Mouse (Mus musculus) c-Kit-positive CD71-positive TER-119-positive erythroid progenitor cells, embryonic 14.5 days (primary cell): ENCODE results near the gene Ankrd12.
"Not testable (repeated sequence)": the region's sequence is repeated elsewhere in the genome, so short reads cannot be mapped to it uniquely, and the experiment has no call there.

Source experiments
- DNase-seq: peaks from one replicate; pipeline ENCODE4 v3.0.0-alpha.2; 2013; ENCODE audit warnings: low spot score

Gene Ankrd12

GRCm38 (mm10) chr17:66084486-66084885 lies 7.6 kb upstream of the Ankrd12 start:
- DNase-seq = no peak

DNA sequence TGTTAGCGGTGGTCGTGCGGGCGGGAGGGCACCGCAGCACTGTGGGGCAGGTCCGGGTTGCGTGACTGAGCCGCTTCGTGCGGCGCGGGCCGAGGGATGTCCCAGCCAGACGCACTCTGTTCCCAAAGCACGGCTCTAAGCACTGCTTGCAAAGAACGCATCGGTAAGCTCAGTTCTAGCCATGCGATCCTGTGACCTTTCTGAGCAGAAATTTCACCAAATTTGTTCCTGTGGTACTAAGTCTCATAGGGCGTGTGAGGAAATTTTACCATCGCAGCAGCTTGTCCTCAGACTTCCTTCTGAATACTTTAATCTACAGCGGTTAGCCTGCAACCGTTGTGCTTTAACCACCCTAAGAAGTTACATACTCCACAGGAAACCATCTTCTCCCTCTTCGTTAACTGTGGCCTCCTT lies 555 bp upstream of the Ankrd12 start:
- peak; percentile 15 for DNase-seq

- DNase-seq = peak; percentile 24
Observed at GRCm38 (mm10) chr17:66076174-66076927, 538 bp downstream of the Ankrd12 start.

DNA sequence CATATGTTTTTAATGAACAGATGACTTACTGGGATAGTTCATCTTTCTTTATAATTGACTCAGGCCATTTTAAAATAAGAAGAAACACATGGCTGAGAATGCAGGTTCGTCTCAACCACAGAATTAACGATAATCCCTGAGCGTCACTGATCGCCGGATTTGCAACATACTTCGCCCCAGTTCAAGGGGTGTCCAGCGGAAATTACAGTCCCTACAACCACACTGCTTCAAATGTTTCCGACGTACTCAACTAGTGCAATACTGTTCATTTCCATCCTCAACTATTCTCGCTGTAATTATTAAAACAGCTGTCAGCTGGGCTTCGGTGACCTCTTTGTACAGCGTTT lies 1.1 kb downstream of the Ankrd12 start:
- DNase-seq = peak; percentile 26

DNA sequence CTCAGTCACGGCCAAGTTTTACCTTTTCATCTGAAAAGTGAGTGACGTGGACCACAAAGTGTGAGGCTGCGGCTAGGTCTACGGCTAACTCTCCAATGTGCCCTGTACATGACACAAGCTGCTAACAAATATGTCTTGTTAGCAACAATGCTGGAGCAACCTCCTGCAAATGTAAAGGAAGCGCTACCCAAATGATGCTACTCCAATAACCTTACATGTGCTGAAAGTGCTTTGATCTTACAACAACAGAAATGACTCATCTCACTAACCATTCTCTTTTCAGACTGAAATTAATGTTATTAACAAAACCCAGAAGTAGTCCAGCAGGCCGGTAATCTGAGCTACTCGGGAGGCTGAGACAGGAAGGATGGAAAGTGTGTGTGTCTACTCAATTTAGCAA lies 2.9 kb downstream of the Ankrd12 start:
- no peak for DNase-seq

DNA sequence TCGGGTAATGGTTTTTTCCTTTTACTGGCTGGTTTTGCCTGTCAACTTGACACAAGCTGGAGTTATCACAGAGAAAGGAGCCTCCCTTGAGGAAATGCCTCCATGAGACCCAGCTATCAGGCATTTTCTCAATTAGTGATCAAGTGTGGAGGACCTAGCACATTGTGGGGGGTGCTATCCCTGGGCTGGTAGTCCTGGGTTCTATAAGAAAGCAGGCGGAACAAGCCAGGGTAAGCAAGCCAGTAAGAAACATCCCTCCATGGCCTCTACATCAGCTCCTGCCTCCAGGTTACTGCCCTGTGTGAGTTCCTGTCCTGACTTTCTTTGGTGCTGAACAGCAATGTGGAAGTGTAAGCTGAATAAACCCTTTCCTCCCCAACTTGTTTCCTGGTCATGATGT lies 7.9 kb downstream of the Ankrd12 start:
- DNase-seq = not testable (repeated sequence)

DNA sequence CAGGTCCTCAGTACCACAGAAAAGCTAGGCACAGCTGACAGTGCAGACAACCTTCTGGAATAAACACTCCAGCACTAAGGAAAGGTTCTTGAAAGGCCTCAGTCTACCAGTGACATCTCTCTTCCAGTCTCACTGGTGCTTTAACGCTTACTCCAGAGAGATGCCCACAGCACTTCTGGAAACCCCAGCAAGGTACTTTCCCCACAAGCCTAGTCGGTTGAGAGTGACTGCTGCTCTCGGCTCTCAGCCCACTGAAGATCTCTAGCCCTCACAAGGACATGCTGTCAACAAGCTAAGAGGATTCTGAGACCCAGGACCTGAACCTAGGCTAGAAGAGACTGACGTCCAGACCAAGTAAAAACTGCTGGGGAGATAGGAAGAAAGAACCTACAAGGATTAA lies 11.8 kb downstream of the Ankrd12 start:
- no peak for DNase-seq

GRCm38 (mm10) chr17:66061241-66061938 lies 15.5 kb downstream of the Ankrd12 start:
- DNase-seq = no peak

GRCm38 (mm10) chr17:66058160-66058559 lies 18.7 kb downstream of the Ankrd12 start:
- DNase-seq = no peak

DNA sequence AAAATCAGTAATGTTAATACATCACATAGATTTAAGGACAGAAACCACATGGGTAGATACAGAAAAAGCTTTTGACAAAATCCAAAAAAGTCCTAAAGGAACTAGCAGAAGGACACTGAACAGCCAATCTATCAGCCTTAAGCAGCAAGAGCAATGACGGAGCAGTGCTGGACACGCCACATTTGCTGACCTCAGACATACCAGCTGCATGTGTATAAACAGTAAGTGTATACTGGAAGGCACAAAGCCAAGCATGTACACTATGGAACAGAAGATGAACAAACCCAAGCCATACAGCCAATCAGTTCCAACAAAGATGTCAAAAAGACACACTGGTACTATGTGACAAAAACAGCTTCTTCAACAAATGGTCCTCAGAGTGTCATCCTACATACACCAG lies 19.7 kb downstream of the Ankrd12 start:
- DNase-seq = no peak

DNA sequence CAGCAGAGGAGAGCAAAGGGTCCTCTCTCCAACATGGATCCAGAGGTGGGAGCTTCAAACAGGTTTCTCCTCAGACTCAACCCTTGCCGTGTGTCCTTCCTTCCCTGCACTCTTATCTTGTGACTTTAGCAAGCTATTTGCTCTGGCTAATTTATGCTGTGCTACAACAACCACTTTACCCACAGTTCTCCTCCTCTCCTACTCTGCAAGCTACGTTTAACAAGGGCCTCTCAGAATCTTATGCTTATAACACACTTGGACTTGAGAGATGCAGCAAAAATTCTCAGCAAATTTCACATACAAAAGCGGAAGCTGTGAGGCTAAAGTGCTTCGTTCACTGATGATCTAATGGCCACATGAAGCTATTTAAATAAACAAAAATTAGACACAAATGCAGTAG lies 23.5 kb downstream of the Ankrd12 start:
- DNase-seq = no peak

DNA sequence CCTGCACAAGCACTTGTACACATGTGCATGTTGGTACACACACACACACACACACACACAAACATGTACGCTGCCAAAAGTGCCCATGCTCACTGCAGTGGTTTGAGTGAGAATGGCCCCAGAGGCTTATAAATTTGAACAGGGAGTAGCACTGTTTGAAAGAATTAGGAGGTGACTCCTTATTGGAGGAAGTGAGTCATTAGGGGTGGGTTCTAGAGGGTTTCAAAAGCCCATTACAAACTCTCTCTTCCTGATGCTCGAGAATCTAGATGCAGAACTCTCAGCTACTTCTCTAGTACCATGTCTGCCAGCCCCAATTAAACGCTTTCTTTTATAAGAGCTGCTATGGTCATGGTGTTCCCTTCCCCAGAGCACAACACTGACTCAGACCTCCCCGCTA lies 28.1 kb downstream of the Ankrd12 start:
- DNase-seq = no peak

- no peak for DNase-seq
Observed at GRCm38 (mm10) chr17:66048199-66048598, 28.7 kb downstream of the Ankrd12 start.

DNA sequence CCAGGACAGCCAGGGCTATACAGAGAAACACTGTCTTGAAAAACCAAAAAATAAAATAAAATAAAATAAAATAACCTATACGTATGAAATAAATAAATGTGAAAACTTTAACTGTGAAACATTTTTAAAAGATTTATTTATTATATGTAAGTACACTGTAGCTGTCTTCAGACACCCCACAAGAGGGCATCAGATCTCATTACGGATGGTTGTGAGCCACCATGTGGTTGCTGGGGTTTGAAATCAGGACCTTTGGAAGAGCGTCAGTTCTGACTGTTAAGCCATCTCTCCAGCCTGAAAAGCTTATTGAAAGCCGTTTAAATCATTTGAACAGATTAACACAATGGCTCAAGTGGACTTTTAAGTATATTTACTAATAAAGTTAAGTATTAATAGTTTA lies 33.2 kb downstream of the Ankrd12 start:
- DNase-seq = not testable (repeated sequence)

DNA sequence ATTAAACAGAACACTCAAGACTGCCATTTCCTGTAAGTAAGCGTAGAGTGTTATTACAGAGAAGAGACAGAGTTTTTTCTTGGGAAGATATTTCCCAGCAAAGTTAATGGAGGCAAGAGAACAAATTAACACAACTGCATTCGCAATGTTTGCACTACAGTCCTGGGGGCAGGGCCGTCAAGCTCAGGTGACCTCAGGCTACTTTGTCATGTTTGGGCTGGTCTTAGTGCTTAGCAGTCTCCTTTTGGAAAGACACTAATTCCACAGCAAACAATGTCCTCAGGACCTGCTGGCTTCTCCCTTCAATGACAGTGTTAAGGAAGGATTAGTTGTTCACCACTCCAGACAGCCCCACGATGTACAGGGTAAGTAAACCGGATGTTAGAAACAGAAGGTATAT lies 35.9 kb downstream of the Ankrd12 start:
- no peak for DNase-seq

- DNase-seq = no peak
Observed at GRCm38 (mm10) chr17:66033239-66033638, 43.6 kb downstream of the Ankrd12 start.

DNA sequence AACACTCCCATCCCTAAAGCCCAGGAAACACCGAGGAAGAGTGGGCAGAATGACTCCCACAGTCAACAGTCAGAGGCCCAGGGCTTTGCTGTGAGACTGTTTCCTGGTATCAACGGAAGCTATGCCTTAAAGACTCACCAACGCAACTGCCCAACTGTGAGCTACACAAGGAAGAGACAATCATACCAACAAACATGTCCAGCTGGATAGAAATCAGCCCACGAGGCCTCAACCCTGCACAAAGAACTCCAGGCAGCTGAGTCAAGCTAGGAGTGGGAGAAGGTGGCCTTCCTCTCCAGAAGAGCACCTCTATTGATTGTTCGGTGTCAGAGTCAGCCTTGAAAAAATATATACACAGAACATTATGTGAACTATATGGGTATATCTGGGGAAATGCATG lies 44.9 kb downstream of the Ankrd12 start:
- no peak for DNase-seq

- no peak for DNase-seq
Observed at GRCm38 (mm10) chr17:66024211-66024610, 52.7 kb downstream of the Ankrd12 start.

- DNase-seq = no peak
Observed at GRCm38 (mm10) chr17:66011790-66012189, 65.1 kb downstream of the Ankrd12 start.

- DNase-seq = no peak
Observed at GRCm38 (mm10) chr17:66007892-66008291, 69.0 kb downstream of the Ankrd12 start.

- no peak for DNase-seq
Observed at GRCm38 (mm10) chr17:66007473-66007872, 69.4 kb downstream of the Ankrd12 start.

- DNase-seq = peak; percentile 65
Observed at GRCm38 (mm10) chr17:65988151-65988820, 88.6 kb downstream of the Ankrd12 start.

- DNase-seq = not testable (repeated sequence)
Observed at GRCm38 (mm10) chr17:65976720-65977119, 100.2 kb downstream of the Ankrd12 start.
